Mouse (Mus musculus) kidney, adult 11 months (tissue): ENCODE results near the gene Tsga13.

Source experiments
- DNase-seq: peaks from one replicate; pipeline ENCODE4 v3.0.0; 2022

The Tsga13 gene

DNA sequence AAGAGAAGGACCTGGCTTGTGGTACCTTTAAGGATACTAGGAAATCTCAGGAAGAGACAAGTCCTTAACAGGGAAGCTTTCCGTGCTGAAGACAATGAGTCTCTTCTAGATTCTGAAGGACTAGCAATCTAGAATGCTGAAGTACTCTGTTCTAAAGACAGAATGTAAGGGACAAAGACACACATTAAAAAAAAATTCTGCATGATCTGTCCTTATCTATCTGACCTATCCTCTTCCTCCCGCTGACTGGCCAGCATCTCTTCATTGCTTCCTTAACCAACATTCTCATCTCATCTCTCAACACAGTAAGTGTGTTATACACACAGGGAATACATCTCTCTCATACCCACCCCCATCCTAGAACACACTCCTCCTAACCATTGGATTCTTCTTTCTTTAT is at the start of gene Tsga13:
Gene Tsga13 (minus strand): TSS at position 101 of the 400 bp plus-strand sequence.
- no peak for DNase-seq

DNA sequence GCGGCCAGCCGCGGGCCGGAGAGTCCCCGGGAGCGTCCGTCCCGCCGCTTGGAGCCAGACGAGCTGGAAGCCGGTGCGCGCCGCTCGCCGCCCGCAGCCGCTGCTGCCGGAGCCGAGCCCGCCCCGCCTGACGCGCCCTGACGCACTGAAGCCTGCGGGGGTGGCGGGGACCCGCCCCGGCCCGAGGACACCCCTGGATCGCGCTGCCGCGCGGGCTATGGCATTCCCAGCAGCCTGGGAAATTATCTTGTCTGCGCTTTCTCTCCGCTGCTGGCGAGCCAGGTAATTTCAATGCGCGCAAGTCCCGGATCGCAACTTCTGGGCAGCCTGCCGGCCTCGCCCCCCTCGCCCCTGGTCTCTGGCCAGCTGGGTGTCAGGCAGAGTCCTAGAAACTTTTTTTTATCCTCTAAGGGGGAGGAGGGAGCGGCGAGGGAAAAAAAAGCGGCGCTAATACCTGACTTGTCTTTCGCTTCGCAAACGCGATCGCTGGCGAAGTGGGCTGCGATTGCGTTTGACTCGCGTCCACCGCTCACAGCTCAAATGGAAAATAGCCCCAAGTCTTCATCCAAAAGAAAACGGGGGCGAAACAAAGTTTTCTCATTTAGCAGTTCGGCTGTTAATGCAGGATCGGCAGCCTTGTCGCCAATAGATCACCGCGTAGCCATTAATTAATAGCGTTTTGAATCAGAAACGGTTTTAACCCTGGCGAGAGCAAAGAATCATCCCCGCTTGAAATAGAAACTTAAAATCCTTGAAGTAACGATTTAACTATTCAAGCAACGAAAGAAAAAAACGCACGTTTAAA is 43.6 kb upstream of the Tsga13 start, which contains the start of gene Klf14:
Gene Klf14 (minus strand): TSS at position 343 of the 805 bp plus-strand sequence.
- no peak for DNase-seq

DNA sequence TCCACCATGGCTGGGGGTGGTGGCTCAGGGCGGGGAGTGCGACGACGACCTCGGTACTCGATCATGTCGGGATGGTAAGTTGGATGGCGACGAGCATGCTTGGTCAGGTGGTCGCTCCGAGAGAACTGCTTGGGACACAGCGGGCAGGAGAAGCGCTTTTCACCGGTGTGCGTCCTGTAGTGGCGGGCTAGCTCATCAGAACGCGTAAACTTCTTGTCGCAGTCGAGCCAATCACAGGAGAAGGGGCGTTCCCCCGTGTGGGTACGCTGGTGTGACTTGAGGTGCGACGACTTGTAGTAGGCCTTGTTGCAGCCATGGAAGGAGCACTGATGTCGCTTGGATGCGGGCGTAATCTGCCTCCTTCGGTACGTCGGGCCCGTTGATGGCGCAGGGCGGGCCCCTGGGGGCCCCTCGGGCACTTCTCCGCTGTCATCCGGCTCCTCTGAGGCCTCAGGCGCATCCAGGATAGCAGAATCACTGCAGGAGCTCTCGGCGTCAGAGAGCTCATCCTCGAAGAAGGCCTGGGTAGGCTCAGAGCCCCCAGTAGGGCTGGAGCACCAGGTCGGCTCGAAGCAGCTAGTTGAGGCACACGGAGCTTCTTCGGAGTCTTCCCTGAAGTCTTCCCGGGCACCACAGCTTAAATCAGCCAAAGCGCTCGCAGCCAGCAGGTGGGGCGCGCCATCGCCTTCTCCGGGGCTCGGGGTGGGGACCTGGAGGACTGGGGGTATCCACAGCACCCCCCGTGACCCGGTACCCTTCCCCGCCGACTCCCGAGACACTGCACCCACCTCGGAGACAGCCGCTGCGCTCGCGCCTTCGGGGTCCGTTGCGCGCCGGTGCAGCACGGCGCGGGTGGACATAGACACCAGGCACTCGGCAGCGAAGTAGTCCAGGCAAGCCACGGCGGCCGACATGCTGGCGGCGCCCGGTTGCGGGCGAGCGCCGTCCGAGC is 42.7 kb upstream of the Tsga13 start:
- no peak for DNase-seq

DNA sequence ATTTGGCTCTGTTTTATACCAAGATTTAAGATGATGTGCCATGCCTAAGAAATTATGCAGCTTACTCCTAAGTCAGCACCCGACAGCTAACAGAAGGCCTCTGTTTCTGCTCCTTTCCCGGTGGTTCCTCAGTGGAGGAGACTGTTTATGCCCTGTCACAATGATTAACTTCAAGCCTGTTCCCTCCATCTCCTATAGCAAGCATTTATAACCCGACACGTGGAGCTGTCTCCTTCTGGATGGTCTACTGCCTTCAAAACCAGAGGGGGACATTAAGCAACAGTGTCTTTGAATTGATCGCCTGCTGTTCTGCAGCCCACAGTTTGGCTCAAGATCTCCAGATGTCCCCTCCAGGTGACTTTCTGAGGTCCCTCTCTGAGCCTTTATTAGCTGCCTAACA is 23.9 kb upstream of the Tsga13 start:
- no peak for DNase-seq

DNA sequence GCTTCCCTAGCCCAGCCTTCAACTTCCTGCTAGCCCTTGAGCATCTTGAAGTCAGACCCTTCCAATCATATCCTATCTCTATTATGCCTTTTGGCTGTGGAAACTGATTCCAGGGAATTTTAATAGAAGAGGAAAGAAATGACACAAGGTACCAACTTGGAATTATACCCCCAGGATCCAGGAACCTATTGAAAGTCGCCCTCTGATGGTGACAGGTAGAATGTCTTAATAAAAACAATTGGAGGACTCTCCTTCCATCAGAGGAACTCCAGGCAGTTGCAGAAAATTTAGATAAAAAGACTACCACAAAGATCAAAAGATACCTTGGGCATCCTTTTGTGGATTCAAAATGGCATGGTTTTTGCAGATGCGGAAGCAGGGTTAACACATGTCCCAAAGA is 7.4 kb upstream of the Tsga13 start:
- no peak for DNase-seq

DNA sequence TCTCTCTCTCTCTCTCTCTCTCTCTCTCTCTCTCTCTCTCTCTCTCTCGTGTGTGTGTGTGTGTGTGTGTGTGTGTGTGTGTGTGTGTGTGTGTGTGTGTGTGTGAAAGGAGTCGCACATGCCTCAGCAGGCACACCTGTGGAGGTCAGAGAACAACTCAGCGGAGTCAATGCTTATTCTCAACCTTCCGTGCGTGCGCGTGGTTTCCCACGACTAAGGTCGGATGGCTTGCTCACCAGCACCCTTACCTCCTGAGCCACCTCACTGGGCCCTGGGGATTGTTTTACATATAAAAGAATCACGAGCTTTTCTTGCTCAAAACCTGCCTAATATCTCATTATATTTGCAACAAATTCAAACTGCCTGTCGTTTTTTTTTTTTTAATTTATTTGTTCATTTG is 6.5 kb upstream of the Tsga13 start:
- DNase-seq: no peak

DNA sequence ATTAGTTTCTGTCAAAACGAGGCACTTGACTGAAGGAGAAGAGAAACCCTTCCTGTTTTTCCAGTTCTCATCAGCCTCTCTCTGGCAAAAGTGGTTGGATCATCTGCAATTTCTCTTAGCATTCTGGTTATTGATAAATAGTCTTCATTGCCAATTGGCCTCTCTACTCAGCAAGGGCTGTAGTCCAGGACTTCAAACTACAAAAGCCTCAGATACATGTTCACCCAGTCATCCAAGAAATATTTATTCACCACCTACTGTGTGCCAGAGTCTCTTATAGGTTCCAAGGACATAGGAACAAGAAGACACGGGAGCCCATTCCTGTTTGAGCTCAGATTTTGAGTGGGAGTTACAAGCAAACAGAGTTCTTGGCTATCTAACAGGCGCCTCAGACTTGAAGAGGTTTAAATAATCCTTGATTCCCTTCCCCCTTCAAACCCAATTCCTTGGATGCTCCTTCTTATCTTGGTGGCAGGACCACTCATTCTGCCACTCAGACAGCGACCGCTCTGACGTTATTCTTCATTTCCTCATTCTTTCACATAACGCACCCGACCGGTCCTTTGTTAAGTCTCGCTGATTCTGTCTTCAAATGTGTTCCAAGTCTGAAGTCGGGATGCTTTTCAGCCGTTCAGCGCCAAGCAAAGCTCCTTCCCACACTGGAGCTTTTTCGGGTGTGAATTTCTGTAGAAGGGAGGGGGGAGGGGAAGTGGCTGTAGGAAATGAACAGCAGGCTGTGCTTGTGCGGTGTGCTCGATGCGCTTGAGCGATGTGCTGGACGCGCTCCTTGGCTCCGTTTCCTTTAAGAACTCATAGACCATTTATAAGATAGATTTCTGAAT is 5.7 kb upstream of the Tsga13 start:
- no peak for DNase-seq

DNA sequence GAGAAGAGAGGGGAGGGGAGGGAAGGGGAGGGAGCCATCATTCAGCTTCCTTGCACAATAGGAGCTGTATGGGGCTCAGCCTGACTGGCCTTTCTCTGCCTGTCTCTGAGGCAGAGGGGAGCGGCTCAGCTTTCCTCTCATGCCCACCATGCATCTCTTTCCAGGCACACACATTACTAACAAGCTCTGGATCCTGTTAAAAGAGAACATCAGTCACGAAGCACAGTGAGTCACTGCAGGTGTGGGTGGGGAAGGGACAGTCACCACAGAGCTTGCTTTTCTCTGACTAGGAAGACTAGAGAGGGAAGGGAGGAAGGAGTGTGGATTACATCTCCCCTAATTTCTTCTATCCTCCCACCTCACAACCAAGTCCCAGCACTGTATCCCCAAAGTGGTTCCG is 7.4 kb downstream of the Tsga13 start:
- no peak for DNase-seq

DNA sequence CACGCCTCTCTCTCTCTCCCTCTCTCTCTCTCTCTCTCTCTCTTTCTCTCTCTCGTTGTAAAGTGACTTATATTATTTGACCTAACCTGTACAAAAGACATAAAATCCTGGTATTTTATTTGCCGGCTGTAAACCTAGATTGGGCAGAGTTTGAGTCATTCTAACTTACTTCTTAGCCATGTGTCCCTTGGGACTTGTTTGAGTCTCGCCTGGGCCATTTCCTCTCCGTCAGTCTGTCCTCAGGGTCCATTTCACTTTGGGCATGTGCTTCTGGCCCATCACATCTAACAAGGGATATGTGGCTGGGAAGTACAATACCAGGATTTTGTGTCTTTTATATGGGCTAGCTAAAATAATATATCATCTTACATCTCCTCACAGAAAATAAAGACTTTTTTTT is 10.5 kb downstream of the Tsga13 start:
- DNase-seq: no peak

DNA sequence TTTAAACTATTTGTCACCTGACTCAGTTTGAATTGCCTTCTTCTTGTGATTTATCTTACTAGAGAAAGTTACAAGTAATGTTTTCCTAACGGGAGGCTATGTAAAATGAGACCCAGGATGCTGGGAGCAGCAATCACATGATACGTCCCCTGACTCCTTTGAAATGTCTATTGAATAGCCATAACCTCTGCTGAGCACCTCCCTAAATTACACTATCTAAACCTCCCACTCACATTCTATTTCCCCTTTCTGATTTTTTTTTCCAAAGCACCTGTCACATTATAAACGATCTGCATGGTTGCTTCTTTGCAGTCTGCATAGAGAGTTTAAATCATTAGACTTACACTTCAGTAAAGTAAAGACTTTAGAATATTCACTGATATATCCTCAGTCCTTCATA is 11.3 kb downstream of the Tsga13 start:
- no peak for DNase-seq

DNA sequence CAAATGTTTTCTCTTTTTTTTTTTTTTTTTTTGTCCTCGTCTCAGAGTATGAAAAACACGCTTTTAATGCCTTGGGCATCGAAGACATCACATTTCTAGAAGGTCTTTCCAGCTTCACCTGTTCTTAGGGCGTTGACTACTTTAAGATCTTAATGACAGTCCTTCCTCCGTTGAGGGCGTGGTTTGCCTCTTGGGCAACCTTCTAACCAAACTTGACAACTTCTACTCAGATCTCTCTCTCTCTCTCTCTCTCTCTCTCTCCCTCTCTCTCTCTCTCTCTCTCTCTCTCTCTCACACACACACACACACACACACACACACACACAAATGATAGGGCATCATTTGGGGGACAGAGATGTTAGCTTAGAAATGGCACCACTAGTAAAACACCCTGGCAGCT is 17.9 kb downstream of the Tsga13 start:
- DNase-seq: no peak

DNA sequence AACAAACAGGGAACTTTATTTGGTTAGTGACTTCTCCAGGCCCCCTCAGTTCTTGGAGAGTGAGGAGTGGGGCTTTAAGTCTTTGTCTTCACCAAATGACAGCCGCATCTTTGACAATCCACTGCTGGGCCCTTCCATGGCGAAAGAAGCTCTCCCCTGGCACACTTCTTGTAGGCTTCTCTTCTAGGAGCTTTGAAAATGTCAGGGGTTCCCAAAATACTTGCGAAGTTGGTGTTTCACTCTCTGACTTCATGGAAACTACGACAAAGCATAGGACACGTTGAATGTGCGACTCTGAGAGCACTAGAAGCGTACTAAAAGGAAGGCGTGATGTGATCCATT is 18.4 kb downstream of the Tsga13 start:
- no peak for DNase-seq

DNA sequence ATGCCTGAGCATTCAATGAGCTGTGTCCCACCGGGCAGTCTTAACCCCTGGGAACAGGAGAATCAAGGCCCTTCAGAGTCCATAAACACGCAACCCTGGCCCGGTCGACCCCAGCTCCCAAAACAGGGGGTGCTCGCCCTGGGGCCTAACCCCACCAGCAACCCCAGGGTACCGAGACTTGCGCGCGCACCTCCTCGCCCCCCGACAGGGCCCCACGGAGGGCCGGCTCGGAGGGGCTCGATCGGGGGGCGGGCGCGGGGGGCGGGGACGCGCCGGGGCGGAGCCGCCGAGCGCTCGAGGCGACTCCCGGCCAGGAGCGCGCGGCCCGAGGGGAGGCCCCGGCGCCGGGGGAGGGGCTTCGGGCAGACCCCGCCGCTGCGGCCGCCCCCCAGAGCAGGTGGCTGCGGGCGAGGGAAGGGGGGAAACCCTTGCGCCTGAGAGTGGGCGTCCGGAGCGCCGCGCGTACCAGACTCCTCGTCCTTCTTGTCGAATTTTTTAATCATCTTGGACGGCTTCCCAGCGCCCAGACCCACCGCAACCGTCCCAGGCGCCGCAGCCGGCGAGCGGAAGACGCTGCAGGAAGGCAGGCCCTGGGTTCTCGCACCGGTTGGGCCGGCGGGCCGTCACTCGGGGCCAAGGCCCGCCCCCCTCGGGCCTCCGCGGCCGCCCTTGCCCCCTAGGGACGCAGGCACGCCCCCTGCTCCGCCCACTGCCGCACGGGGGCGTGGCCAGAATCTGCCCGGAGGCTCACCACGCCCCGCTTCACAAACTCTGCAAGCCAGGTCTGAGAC is 19.0 kb downstream of the Tsga13 start, which contains the start of gene Copg2:
Gene Copg2 (minus strand): TSS at position 600 of the 791 bp plus-strand sequence.
- peak; percentile 95 for DNase-seq

DNA sequence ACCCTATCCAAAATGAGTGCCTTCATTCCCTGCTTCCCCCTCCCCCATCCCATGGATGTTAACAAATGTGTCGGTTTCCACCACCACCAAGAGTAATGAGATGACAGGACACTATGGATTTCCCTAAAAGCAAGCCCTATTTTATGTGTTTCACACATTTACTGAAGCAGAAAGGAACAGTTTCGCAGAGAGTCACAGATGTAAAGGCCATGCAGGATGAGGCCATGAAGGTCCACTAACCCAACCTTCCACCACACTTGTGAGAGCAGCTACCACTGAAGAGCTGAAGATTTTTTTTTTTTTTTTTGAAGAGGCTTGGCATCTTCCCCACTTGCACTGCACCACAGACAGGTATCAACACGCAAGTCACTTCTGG is 19.6 kb downstream of the Tsga13 start:
- DNase-seq: no peak

DNA sequence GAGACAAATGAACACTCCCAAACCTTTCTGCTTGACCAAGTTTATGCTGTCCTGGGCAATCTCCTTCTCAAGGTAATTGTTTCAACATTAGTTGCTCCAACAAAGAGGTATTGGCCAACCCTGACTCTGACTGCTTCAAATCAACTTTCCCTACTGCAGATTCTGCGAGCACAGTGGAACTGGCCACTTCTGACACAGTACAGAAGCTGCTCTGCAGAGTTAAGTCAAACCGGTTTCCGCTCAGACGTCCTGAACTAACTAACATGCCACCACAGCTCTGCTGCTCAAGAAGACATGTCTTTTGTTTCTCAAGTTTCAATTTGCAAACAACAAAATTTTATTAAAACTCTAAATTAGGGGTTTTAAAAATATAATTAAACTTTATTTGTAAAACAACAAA is 22.3 kb downstream of the Tsga13 start:
- no peak for DNase-seq

DNA sequence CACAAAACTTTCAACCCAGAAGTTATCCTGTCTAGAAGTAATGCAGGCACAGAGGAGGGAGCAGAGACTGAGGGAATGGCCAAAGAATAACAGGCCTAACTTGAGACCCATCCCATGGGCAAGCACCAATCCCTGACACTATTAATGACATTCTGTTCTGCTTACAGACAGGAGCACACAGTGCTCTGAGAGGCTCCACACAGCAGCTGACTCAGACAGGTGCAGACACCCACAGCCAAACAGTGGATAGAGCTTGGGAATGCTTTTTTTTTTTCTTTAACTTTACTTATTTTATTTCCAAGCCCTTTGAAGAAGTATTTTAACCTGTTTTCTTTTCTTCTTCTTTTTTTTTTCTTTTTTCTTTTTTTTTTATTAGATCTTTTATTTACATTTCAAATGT is 23.6 kb downstream of the Tsga13 start:
- no peak for DNase-seq

DNA sequence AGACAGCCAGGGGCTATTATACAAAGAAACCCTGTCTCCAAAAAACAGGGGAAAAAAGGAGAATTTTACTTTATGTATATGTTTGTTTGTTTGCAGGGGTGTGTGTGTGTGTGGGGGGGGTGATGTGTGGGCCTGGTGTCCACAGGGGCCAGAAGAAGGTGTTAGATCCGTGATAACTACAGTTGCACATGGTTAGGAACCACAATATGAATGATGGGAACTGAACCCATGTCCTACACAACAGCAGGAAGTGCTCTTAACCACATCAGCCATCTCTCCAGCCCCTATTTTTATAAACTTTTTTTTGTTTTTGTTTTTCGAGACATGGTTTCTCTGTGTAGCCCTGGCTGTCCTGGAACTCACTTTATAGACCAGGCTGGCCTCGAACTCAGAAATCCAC is 30.5 kb downstream of the Tsga13 start:
- no peak for DNase-seq

DNA sequence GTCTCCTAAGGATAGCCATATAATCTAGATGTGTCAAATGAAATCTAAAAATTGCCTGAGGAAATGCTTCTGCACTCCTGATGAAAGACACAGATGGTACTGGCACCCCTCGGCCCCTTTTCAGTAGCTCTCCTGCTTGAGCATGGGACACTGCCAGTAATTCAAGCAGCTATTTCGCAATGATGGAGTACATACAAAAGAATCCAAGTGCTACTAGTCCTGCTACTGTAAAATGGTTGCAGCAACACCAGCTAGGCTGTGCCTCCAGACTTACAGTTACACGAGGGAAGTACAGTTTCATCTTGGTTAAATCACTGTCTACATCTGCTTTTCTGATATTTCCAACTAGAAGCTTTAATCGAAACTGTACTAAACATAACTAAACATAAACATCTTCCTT is 31.9 kb downstream of the Tsga13 start:
- no peak for DNase-seq

DNA sequence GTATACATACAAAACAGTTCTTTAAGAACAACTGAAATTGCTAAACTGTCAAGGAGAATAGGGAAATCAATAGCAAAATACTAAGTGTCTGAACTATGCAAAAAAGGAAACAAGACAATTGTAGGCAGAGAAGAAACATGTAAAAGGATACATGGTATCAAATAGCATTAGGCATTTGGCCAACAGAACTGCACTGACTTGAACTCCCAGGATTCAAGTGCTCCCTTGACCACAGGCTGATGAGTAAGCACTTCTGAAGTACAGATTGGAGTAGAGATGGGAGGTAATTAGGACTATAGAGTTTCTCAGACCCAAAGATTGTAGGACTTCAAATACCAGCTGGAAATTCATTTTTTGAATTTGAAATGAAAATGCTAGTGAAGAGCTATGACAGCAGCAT is 38.7 kb downstream of the Tsga13 start:
- DNase-seq: no peak

DNA sequence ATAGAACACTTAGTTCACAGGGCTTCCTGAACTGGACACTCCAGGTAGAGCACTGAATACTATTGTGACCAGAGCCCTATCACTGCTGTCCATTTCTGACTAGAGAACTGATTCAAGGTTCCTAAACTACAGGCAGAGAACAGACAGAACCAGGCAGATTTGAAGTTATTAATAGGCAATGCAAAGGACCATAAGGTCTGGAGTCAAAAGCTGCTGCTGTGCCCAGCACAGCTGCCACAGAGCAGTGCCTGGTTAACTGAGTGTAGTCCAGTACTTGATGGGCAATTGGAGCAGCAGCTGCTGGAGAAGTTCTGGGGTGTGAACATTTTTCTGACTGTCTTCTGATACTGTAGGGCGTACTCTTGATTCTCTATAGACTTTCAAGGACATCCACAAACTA is 48.9 kb downstream of the Tsga13 start:
- no peak for DNase-seq

DNA sequence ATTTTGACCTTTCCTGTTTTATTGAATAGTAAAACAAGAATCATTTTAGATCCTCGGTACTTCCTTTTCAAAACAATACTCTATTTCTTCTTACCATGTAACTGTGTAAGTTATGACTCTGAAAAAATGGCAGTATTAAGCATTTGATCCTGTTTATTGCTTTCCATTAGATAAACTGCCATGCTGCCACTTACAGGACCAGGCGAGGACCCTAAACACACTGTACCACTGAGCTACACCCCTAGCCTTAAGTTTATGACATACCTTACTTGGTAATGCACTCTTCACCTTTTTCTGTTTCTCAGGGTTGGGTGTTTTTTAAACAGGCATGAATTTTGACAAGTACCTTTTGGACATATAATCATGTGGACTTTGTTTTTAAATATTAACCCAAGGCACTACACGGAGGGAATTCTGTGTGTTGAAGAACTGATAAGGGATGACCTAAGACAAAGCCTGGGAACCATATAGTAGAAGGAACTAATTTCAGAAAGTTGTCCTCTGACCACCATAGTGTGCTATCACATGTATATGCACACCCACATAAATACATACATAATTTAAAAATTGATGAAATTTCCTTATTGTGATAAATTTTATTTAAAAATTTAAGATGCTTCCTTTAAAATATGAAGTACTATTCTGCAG is 50.2 kb downstream of the Tsga13 start:
- DNase-seq: no peak

DNA sequence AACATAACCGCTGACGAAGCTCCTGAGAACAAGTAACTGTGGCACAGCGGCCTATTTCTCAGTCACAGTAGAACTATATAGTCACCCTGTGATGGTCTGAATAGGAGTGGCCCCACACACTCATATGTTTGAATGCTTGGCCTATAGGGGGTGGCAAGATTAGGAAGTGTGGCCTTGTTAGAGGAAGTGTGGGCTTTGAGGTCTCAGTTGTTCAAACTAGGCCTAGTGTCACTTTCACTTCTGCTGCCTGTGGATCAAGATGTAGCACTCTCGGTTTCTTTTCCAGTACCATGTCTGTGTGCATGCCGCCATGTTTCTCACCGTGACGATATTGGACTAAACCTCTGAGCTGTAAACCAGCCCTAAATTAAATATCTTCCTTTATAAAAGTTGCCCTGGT is 59.4 kb downstream of the Tsga13 start:
- DNase-seq: no peak
